ENCODE assay signal across 13 mouse cellular contexts in the genomic region with DNA sequence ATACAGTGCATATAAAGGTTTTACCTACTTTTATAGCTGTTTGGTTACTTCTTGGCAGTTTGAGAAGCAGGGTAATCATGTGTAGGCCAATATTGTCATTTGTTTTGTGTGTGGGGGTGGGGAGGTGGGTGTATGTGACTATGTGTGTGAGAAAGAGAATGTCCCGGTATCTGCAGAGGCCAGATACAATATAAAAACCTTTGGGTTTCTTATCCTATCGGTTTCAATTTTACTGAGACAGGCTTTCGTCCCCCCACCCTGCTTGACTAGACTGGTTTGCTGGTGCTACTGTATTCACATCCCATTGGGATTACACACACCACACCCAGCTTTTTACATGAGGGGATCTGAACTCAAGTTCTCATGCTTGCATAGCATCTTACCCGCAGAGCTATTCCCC.
"Had no signal": no experiment of that assay in that cellular context is flagged by ENCODE, and none has a peak within 500 bp of the region (broad histone marks: within the 10 kb centered on the region; RNA-seq: fewer than 3 reads in every experiment).

No protein-coding gene starts in this region.

- ATAC-seq: hindbrain, postnatal 0 days; intestine, embryonic 15.5 days had no signal

- H3K27me3 ChIP-seq: intestine, embryonic 15.5 days; kidney, embryonic 15.5 days; limb, embryonic 12.5 days; lung, embryonic 15.5 days; neural tube, embryonic 12.5 days had no signal

- H3K4me2 ChIP-seq: intestine, embryonic 15.5 days; kidney, embryonic 15.5 days; limb, embryonic 12.5 days; lung, embryonic 15.5 days; neural tube, embryonic 12.5 days had no signal

- H3K27ac ChIP-seq: hindbrain, postnatal 0 days; intestine, embryonic 15.5 days; kidney, embryonic 15.5 days; limb, embryonic 12.5 days; lung, embryonic 15.5 days; midbrain, embryonic 10.5 days; neural tube, embryonic 12.5 days had no signal

- H3K4me3 ChIP-seq: intestine, embryonic 15.5 days; kidney, embryonic 15.5 days; limb, embryonic 12.5 days; lung, embryonic 15.5 days; midbrain, embryonic 10.5 days; neural tube, embryonic 12.5 days had no signal

- H3K9ac ChIP-seq: intestine, embryonic 15.5 days; kidney, embryonic 15.5 days; limb, embryonic 12.5 days; lung, embryonic 15.5 days; neural tube, embryonic 12.5 days had no signal

- DNase-seq: kidney, adult 2 months; kidney, postnatal 25 days; midbrain, embryonic 14.5 days; retina, postnatal 1 day; right cerebral cortex, postnatal 14 days; thymus, postnatal 14 days had no signal

- H3K36me3 ChIP-seq: intestine, embryonic 15.5 days had no signal

- H3K4me1 ChIP-seq: neural tube, embryonic 12.5 days had no signal

- H3K9me3 ChIP-seq: intestine, embryonic 15.5 days; kidney, embryonic 15.5 days; limb, embryonic 12.5 days; lung, embryonic 15.5 days; midbrain, embryonic 10.5 days; neural tube, embryonic 12.5 days had no signal
